Comparison of ENCODE assay signal across 24 mouse cellular contexts in genomic region chr9:4040871-4041665, GRCm38 (mm10).
A peak's percentile ranks its signal among the peaks of the same experiment; 100 is the strongest.
DNase-seq lines count a peak whose midpoint lies in the region; ATAC-seq and TF ChIP-seq lines count a peak whose summit lies in the region.
"Had no signal": no experiment of that assay in that cellular context is flagged by ENCODE, and none has a peak within 500 bp of the region (broad histone marks: within the 10 kb centered on the region; RNA-seq: fewer than 3 reads in every experiment).

No protein-coding gene starts in this region.

- H3K27me3 ChIP-seq in kidney, embryonic 15.5 days = no peaks in the 10 kb centered on the region
- H3K27me3 ChIP-seq in kidney, postnatal 0 days (ENCODE audit: insufficient read depth, low read length) = no peaks in the 10 kb centered on the region
- H3K27me3 ChIP-seq: embryonic facial prominence, embryonic 13.5 days; embryonic facial prominence, embryonic 15.5 days; forebrain, embryonic 12.5 days had no signal

- H3K4me1 ChIP-seq in kidney, embryonic 15.5 days = no peaks in the 10 kb centered on the region
- no peaks in the 10 kb centered on the region for H3K4me1 ChIP-seq in kidney, postnatal 0 days (replicated peaks; ENCODE audit: insufficient read depth, low read length)
- H3K4me1 ChIP-seq: embryonic facial prominence, embryonic 13.5 days; embryonic facial prominence, embryonic 15.5 days; forebrain, embryonic 10.5 days; forebrain, embryonic 12.5 days had no signal

- WGBS in kidney, embryonic 15.5 days = 48% methylated on average over 1 of the region's 1 CpGs
- 44% methylated on average over 1 of the region's 1 CpGs for WGBS in kidney, postnatal 0 days

- TF ChIP-seq CTCF in kidney, postnatal 0 days (IDR thresholded peaks at IDR 0.05; ENCODE audit: low read depth) = no peak

- no peaks in the 10 kb centered on the region for H3K36me3 ChIP-seq in kidney, embryonic 15.5 days
- no peaks in the 10 kb centered on the region for H3K36me3 ChIP-seq in kidney, postnatal 0 days (ENCODE audit: insufficient read depth, low read length)
- H3K36me3 ChIP-seq: embryonic facial prominence, embryonic 13.5 days; embryonic facial prominence, embryonic 15.5 days; forebrain, embryonic 10.5 days; forebrain, embryonic 12.5 days had no signal

- no peak overlapping the region for H3K4me2 ChIP-seq in kidney, embryonic 15.5 days
- no peak overlapping the region for H3K4me2 ChIP-seq in kidney, postnatal 0 days (ENCODE audit: low read length)
- H3K4me2 ChIP-seq: embryonic facial prominence, embryonic 13.5 days; embryonic facial prominence, embryonic 15.5 days; forebrain, embryonic 12.5 days had no signal

- peak; percentile 2 for DNase-seq in kidney, adult 9 months
- no peak for DNase-seq in kidney, adult 18-20 months
- DNase-seq in kidney, postnatal 10 days = no peak
- peak; percentile 75 for DNase-seq in kidney, postnatal 0 days (ENCODE audit: low spot score)
- no peak for DNase-seq in kidney, postnatal 25 days
- DNase-seq in kidney, postnatal 14 days = peak; percentile 4
- no peak for DNase-seq in urinary bladder, postnatal 4 days (ENCODE audit: low spot score in 2 of 2)
- DNase-seq: adrenal gland, adult 2 months; adrenal gland, postnatal 10 days; adrenal gland, postnatal 25 days; cerebellum, adult 11 months; cerebellum, adult 18-20 months; cerebellum, adult 8-10 months; cerebellum, adult 9-11 months; cerebellum, postnatal 14 days; cerebellum, postnatal 36 days; embryo, embryonic 11 days had no signal

- ATAC-seq in kidney, embryonic 15.5 days (replicated peaks; ENCODE audit: low FRiP score) = peak; percentile 74; the same call in 1 of the 2 replicates
- peak; percentile 29; the same call in 1 of the 2 replicates for ATAC-seq in kidney, postnatal 0 days (replicated peaks; ENCODE audit: low FRiP score, low read depth)
- ATAC-seq: forebrain, embryonic 14.5 days had no signal

- H3K4me3 ChIP-seq in kidney, embryonic 15.5 days (replicated peaks) = no peak overlapping the region
- H3K4me3 ChIP-seq in kidney, postnatal 0 days (replicated peaks; ENCODE audit: low read depth, low read length) = no peak overlapping the region
- H3K4me3 ChIP-seq: embryonic facial prominence, embryonic 13.5 days; embryonic facial prominence, embryonic 15.5 days; erythroblast, embryonic 14.5 days; forebrain, embryonic 10.5 days; forebrain, embryonic 12.5 days had no signal

- no peak overlapping the region for H3K9ac ChIP-seq in kidney, embryonic 15.5 days
- no peak overlapping the region for H3K9ac ChIP-seq in kidney, postnatal 0 days (ENCODE audit: low read depth, low read length)
- H3K9ac ChIP-seq: embryonic facial prominence, embryonic 13.5 days; embryonic facial prominence, embryonic 15.5 days; forebrain, embryonic 12.5 days had no signal

- no peaks in the 10 kb centered on the region for H3K9me3 ChIP-seq in kidney, embryonic 15.5 days (replicated peaks)
- H3K9me3 ChIP-seq in kidney, postnatal 0 days (replicated peaks; ENCODE audit: low read length) = no peaks in the 10 kb centered on the region
- H3K9me3 ChIP-seq: embryonic facial prominence, embryonic 13.5 days; embryonic facial prominence, embryonic 15.5 days; forebrain, embryonic 10.5 days; forebrain, embryonic 12.5 days had no signal

- no peak overlapping the region for H3K27ac ChIP-seq in kidney, embryonic 15.5 days
- no peak overlapping the region for H3K27ac ChIP-seq in kidney, postnatal 0 days
- H3K27ac ChIP-seq: embryonic facial prominence, embryonic 13.5 days; embryonic facial prominence, embryonic 15.5 days; forebrain, embryonic 10.5 days; forebrain, embryonic 12.5 days had no signal

Comparison
In these comparisons a context has a peak if more than half of its experiments do, and no peak if none do; other contexts are left out.
1. DNase-seq: peak in kidney, adult 9 months (single experiment), kidney, postnatal 0 days (single experiment) and kidney, postnatal 14 days (single experiment); none in kidney, adult 18-20 months (single experiment), kidney, postnatal 10 days (single experiment), kidney, postnatal 25 days (0 of 2) and urinary bladder, postnatal 4 days (0 of 2).